Mouse (Mus musculus) forelimb bud, embryonic 11.5 days (tissue): ENCODE data around the gene Fam49a.

ENCODE experiments used
- DNase-seq: peaks from one replicate; pipeline ENCODE4 v3.0.0-alpha.2; 2012; ENCODE audit warnings: low read depth, low spot score

Gene Fam49a

DNA sequence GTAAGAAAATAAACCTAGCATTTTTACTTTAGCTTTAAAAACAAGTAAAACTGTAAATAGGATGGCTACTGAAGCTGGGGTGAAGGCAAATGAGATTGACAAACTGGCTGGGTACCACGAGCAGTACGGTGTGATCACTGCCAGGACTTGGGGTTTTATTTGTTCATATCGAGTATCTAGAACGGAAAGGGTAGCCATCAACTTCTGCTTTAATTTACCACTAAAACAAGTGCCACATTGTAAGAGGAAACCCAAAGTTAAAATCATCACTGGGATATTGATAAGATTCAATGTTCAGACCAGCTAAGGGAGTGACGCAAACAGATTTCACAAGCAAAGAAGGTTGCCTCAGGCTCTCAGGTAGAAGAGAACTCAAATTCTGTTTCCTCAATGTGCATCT is 98.0 kb downstream of the Fam49a start:
- no peak for DNase-seq

DNA sequence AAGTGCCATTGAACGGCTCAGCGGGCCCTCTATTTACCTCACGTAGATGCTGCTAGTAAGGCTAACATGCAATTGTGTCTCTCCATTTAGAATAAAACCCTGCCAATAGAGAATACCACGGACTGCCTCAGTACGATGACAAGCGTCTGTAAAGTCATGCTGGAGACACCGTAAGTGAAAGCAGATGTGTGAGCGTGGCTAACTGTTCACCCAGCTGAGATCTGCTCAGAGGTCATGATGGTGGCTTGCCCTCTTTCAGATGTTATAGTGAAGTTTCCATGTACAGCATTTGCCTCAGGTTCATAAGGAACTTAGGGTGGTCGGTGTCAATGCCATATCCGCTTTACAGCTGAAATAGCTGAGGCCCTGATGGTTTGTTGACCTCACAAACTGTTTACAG is 100.4 kb downstream of the Fam49a start:
- peak; percentile 51 for DNase-seq

DNA sequence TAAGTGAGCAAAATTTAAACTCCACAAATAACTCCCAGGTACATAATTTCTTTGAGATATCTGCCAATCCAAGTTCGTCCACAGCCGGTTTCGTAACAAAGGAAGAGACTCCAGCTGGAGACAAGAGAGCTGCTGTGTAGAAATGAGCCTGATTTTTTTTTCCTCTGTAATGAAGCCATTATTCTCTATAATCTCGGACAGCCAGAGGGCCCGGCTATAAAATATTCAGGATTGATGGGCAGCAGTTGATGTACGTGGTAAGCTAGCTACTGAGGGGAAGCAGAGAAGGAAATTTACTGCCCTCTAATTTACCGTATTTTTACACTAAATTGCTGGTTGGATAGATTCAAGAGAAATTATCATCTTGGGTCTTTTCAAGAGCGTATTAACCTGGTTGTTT is 102.3 kb downstream of the Fam49a start:
- no peak for DNase-seq

DNA sequence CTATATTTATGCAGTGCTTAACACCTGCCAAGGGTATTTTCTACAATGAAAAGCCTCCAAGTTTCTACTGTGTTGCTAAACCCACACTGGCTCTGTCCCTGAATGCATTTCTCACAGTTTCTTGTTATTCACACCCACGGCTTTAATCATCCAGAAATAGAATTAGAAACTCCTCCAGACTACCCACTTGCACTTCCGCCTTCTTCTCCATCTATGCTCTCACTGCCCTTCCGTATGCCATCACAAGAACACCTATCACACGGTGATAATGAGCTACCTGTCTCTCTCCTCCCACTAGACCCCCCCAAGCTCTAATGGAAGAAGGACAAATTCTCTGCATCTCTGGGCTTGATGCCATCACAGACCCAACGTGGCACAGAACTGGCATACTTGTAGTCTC is 105.5 kb downstream of the Fam49a start:
- no peak for DNase-seq

DNA sequence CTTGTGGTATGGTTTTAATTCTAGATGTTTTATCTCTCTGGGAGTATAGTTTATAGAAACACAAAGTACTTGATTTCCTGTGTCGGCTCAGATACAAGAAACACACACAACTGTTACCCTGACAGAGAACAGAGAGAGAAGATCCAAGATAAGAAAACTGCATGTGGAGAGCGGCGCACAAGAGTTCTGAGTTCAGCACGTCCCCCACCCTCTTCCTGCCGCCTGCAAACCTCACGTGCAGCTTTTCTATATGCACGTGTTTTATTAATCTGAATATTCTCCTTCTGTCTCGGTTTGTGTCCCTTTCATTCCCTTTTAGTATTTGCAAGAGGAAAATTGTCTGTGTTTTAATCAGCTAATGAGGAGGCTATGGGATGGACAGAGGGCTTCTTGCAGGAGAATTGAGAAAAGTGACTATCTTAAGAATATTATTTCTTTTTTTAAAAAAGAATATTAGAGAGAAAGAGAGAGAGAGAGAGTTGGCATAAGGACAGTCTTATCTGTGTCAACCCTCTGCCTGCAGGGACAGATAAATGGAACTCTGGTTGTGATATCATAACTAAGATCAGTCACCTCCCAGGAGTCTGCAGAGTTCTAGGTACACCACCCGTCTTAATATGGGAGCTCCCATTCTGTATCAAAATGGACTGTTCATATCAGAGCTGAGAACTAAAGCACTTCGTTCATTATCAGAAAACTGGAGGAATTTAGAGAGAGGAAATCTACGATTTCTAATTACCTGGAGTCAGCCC is 111.3 kb downstream of the Fam49a start:
- no peak for DNase-seq

DNA sequence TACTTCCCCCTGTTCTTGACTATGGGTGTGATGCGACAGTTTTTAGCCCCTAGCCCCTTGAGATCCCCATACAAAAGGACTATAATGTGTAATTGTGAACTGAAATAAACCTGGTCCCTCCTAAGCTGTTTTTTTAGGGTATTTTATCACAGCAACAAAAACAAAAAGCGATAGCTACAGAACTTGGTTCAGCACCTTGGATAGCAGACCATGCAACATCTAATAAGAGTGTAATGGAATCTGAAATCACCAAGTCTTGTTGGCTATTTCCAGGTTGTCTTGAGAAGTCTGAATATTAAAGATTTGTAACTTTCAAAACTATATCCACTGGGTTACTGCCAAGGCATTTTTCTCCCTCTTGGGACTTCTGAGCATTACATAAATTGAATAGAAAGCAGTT is 117.1 kb downstream of the Fam49a start:
- peak; percentile 21 for DNase-seq

DNA sequence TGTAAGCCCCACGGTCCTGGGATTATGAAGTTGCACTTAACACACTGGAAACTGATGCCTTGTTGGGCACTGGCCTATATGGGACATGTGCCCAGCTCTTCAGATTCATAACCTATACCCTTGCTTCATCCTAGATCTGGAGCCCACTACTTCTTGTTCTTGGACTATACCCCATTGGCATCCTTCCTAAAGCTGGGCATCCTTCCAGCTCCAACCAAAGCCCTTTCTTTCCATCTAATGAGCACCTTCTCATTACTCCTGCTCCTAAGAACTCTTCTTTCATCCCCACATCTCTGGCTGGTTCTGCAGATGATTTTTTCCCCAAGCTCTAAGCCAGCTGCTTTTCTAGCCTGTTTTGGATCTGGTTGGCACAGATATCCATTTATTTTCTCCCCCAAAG is 127.3 kb downstream of the Fam49a start:
- no peak for DNase-seq

DNA sequence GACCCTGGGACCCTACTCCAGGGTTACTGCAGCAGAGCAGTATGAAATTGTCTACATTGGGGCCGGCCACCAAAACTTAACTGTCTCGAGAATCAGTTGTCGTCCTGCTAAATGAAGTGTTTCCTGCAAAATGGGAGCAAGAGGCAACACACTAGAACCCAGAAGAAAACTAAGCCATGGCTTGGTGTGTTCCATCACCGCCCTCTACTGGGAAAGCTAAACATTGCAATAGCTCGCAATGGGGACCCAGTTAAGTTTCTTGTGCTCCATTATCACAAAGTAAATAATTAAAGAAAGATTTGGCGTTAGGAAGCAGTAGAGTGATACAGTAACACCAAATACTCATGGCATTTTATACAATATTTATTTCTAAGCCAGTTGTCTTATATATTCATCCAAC is 134.3 kb downstream of the Fam49a start:
- no peak for DNase-seq

DNA sequence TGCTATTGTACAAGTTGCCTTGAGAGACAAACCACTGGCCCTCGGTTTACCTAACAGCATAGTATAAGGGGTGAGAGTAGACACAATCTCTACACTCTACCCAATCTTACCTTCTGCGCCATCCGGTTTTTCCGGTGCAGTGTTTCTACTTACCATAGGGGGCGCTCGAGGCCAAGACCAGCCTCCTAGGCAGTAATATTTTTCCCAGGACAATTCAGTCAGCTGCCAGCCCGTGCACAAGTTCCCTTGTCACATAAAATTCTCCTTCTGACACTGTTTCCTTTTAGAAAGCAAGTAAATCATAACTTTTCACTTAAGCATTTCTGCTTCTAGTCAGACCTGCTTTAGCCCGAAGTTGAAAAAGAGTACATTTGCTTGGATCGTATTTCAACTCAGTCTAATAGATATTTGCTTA is 139.1 kb downstream of the Fam49a start:
- peak; percentile 83 for DNase-seq

DNA sequence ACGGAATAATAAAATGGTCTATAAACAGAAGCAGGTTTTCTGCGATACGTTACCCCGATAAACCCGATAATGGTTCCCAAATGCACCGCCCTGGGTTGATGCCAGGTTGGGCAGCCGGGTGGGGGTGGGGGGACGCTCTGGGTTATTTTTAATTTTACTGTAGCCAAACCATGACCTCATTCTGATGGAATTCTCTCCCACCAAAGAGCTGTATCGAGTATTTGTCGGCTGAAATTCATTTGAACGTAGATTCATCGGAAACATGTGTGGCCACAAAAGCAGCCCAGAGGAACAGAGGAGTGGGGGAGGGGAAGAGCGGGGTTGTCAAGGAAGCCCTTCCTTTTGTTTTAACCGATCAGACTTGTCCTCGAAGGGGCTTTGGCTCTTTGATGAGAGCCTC is 139.6 kb downstream of the Fam49a start:
- peak; percentile 85 for DNase-seq

DNA sequence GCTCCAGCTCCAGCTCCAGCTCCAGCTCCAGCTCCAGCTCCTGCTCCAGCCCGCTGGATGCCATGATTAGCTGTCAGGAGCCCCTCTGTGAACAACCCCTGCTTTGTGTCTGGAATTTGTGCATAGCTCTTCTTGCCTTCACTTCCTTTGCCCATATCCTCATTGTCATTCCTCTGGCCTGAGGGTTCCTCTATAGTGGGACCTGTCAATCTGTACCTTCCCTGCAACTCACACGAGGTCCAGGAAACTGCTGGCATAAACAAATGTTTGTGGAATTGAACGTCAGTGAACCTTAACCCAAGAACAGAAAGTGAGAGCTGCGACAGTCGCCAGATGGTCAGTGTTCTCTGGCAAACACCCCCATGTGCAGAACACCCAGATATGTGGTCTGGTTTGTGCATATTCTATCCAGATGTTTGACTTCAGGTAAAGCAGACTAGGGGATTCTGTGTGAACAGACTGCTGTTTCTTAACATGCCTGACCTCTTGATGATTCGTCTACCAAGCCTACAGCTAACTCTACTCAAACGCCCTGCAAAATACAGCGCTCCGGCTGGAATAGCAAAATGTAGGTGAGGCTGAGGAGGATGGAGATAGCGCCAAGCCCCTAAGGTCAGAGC is 143.7 kb downstream of the Fam49a start:
- peak; percentile 53 for DNase-seq

DNA sequence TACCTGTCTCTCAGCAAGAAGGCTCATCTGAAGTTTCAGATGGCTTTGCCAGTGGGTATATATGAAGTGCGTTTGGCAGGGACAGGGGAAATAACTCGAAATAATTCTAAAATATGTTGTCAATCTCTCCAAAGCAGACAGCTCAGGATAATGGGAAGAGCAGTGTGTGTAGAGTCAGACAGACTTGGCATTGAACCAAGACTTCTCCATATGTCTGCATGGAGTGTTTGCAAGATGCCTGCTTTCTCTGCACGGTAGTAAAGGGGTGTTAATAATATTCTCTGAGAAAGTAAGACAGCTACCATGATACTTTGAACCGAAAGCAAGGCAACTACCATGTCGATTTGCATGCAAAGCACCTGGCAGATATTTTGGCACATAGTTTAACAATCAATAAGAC is 147.1 kb downstream of the Fam49a start:
- DNase-seq: no peak

DNA sequence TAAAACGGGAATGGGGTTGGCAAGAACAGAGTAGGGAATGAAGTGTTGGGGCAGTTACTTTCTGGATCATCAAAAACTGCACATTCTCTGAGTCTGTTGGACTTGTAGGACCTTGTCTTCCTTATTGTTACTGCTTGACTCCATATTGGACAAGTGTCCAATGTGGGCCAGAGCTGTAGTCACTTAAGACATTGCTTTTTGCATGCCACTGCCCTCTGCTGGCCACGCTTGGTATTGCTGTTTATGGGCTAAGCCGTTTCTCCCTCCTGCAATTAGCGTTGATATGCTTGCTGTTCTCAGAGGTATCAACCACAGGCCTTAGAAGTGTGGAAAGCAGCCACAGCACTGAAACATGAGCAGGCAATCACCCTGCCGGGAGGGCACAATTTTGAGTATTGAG is 150.7 kb downstream of the Fam49a start:
- DNase-seq: peak; percentile 84

DNA sequence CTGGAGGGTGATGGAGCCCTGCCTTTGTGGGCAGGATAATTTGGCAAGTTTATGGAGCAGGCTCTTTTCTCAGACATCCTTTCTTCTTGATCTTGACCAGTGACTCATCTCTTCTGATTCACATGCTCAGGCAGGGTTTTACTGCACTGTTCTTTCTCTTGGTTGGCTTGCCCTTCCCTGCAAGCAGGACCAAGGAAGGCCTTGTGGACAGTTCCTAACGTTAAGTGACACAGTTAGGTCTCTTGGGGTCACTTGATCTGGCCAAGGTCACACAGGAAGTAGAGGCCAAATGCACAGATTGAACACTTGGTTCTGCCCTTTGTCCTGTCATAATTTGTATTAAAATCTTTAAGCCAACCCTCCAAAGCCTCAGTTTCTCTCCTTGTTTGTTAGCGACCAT is 158.5 kb downstream of the Fam49a start:
- no peak for DNase-seq

DNA sequence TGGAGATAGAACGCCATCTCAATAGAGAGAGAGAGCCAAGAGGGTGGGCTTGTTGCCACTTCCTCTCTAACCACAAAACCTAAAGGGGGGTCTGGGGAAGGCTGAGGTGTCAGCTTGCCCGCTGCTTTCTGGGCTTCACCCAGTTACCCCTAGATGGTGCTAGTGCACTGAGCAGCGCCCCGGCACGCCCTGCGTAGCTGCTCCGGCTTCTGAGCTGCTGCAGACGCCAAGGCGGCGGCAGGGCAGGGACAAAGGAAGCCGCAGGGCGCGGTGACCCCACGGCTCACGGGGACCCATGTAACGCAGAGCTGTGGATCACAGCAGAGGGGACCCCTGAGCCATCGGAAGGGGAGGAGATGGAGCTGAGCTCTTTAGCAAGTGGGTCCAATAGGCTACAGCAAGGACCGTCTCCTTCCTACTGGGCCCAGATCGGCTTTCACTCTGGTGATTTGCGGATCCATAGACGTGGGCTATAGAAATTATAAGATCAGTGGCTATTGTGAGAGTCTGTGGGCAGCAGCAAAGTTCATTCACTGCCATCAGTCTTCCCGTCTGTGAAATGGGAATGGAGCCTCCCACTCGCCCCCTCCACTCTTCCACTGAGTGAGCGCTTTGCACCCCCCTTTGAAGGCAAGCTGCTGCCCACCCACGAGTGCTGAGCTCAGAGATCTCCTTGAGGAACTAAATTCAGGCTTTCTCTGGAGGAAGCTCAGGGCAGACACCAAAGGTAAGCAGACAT is 159.1 kb downstream of the Fam49a start:
- DNase-seq: peak; percentile 92

DNA sequence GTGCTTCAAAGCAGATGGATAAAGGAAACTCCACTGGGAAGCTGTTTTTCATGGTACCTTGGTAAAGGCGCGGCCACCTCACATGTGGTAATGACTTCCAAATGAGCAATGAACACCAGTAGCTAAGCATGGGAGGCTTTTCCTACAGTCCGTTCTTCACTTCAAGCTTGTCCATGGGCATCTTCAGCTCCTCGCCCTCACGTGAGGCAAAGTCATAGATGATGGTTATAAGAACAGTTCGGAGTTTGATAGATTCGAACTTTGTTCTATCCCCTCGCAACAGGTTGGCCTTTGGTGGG is 159.6 kb downstream of the Fam49a start:
- DNase-seq: no peak

DNA sequence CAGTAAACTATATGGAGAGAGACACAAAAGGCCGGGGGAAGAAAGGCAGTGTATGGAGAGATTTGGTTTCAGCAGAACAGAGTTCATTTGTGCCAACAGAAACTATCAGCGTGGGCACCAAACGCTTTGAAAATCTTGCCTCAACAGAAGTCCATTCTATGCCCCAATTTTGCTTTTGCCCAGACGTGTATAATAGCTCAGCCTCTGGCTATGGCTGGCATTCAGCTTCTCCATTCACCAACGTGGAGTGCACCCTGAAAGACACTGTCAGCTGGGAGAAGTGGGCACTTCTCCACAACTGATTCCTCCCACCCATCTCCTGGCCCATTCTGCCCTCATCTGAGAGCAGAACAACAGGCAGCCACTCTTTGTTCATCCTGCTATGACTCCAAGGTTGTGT is 163.2 kb downstream of the Fam49a start:
- DNase-seq: no peak

DNA sequence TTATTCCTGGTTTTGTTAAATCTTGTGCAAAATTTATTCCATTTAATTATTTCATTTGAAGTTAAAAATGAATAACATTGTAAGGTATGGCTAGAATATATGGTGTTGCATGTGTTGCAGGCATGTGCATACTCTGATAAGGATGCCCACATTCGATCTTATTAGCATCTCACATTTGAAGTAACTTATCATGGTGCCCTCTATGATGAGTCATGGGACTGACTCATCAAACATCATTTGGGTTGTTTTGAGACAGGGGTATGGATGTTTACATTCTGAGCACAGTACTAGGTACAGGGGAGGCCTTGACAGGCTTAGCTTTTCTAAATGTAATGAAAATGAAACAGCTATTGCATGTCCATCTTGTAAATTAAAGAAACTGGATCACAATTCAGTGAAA is 165.3 kb downstream of the Fam49a start:
- no peak for DNase-seq

DNA sequence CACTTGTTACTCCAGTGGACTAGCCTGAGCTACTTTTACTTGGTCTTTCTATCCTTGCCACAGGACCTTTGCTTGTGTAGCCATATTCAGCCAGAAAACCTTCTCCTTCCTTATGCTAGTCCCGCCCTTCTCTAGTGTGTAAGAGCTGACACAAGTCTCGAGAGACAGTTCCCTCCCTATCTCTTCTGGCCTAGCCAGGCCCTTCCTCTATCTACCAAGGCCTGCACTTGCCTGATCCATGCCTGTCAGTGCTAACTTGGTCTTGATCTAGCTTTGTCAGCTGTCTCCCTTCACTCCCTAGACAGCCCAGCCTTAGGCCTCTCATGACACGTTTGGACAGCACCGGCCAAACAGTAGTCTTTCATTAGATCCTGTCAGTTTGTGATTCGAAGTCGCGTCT is 166.9 kb downstream of the Fam49a start:
- DNase-seq: no peak
